Mouse (Mus musculus) heart, postnatal 36 days (tissue): ENCODE results near the gene Rab33b. TPM values are rescaled to one million over a fixed set of nuclear protein-coding genes. Genes with fewer than 3 reads are reported as not detected.

Source experiments
- total RNA-seq, 2 experiments: library from RNA; stranded (reverse); gene quantifications; 2 replicates each; pipeline ENCODE4 v1.2.3; 2021

The Rab33b gene
- total RNA-seq, 2 experiments from 2014 or later = 10.8 to 11.5 TPM

Other genes with a start within 250 kb of the Rab33b start
- gene Elf2, start 143.3 kb upstream of the Rab33b start, total RNA-seq = 10 to 100 TPM; 53.8 to 62.2 TPM
- gene Mgarp, start 87.2 kb upstream of the Rab33b start, total RNA-seq = under 1 TPM in 1 of 2 experiments, not detected in 1; 0.33 TPM
- 1,000 to 10,000 TPM; 1,613 to 1,736 TPM for gene Ndufc1, start 74.9 kb upstream of the Rab33b start, total RNA-seq
- gene Naa15, start 68.8 kb upstream of the Rab33b start, total RNA-seq = 10 to 100 TPM; 42.8 to 48.4 TPM
- gene Setd7, start 77.0 kb downstream of the Rab33b start, total RNA-seq = 10 to 100 TPM; 57.2 to 62.0 TPM
- 1 to 10 TPM in 1 of 2 experiments, not detected in 1; 1.3 TPM for gene Mgst2, start 176.4 kb downstream of the Rab33b start, total RNA-seq